Mouse (Mus musculus) midbrain, embryonic 11.5 days (tissue): Measurements from ENCODE around the gene Eml3. TPM values are rescaled to one million over a fixed set of nuclear protein-coding genes. Genes with fewer than 3 reads are reported as not detected.

Source experiments
- ATAC-seq: fragments of 200-750 bp; cut with Nextera tagmentation; 2 replicates; pipeline ENCODE4 v1.8.0; 2017; ENCODE audit warnings: moderate TSS enrichment, moderate library complexity; ENCODE audit not compliant: low FRiP score
- DNase-seq: peaks from one replicate; pipeline ENCODE4 v3.0.0; 2015; ENCODE audit warnings: low spot score; ENCODE audit errors: missing footprints
- H3K27ac ChIP-seq: fragments of 300-500 bp; sonication (generic); 2 replicates; pipeline ENCODE4 v1.5.1; 2014; ENCODE audit warnings: low read depth, low read length
- H3K27me3 ChIP-seq: fragments of 300-500 bp; sonication (generic); 2 replicates; pipeline ENCODE4 v1.6.1; 2014; ENCODE audit warnings: mild to moderate bottlenecking, low read length, moderate library complexity, mixed read lengths; ENCODE audit not compliant: control insufficient read depth, insufficient read depth
- H3K36me3 ChIP-seq: fragments of 300-500 bp; sonication (generic); 2 replicates; pipeline ENCODE4 v1.6.1; 2014; ENCODE audit warnings: mild to moderate bottlenecking, low read length, moderate library complexity, mixed read lengths; ENCODE audit not compliant: control insufficient read depth, insufficient read depth
- H3K4me1 ChIP-seq: fragments of 300-500 bp; sonication (generic); 2 replicates; pipeline ENCODE4 v1.6.1; 2014; ENCODE audit warnings: low read length; ENCODE audit not compliant: control insufficient read depth, insufficient read depth
- H3K4me2 ChIP-seq: fragments of 300-500 bp; sonication (generic); 2 replicates; pipeline ENCODE4 v1.6.1; 2014; ENCODE audit warnings: mild to moderate bottlenecking, moderate library complexity
- H3K4me3 ChIP-seq: fragments of 300-500 bp; sonication (generic); 2 replicates; pipeline ENCODE4 v1.5.1; 2014; ENCODE audit warnings: low read depth, low read length
- H3K9ac ChIP-seq: fragments of 300-500 bp; sonication (generic); 2 replicates; pipeline ENCODE4 v1.6.1; 2014; ENCODE audit warnings: low read length
- H3K9me3 ChIP-seq: fragments of 300-500 bp; sonication (generic); 2 replicates; pipeline ENCODE4 v1.6.1; 2016; ENCODE audit warnings: low read length; ENCODE audit not compliant: control insufficient read depth
- WGBS: fragments of 180-500 bp; shearing (Covaris S2); extraction: QIAGEN DNeasy Blood & Tissue Kit; methylation state at CpG from one replicate; pipeline ENCODE4 v1.1.7; 2014; 5-methylcytosine and 5-hydroxymethylcytosine counted together
- polyA plus RNA-seq: library from polyadenylated mRNA; unstranded; fragments of >200 nt; fragmentation: Nextera tagmentation; extraction: Ambion mirVana; gene quantifications from 2 replicates; pipeline ENCODE4 v1.2.1, GENCODE M21; 2014

The Eml3 gene
- polyA plus RNA-seq, 1 experiment from 2014 or later: 8.2 TPM

GRCm38 (mm10) chr19:8927891-8928525 lies 1.3 kb upstream of the Eml3 start:
- no peak for DNase-seq
- 87% methylated on average over 12 of the region's 12 CpGs for WGBS
- Histone ChIP-seq H3K9ac (no peak overlapping the region), H3K36me3 (no peaks in the 10 kb centered on the region; the same call in 1 of the 2 replicates), H3K4me3 (no peak overlapping the region), H3K27ac (no peak overlapping the region), H3K4me1 (peaks cover 13% of the 10 kb centered on the region), H3K9me3 (no peaks in the 10 kb centered on the region), H3K4me2 (no peak overlapping the region), H3K27me3 (no peaks in the 10 kb centered on the region)
- no peak for ATAC-seq

- H3K4me2 ChIP-seq: peak overlapping the region; percentile 81
- H3K27ac ChIP-seq: no peak overlapping the region
- peak overlapping the region; percentile 79; the same call in 1 of the 2 replicates for H3K9ac ChIP-seq
- H3K9me3 ChIP-seq: no peaks in the 10 kb centered on the region
- peaks cover 13% of the 10 kb centered on the region for H3K4me1 ChIP-seq
- H3K36me3 ChIP-seq: no peaks in the 10 kb centered on the region; the same call in 1 of the 2 replicates
- no peaks in the 10 kb centered on the region for H3K27me3 ChIP-seq
- 17% methylated on average over 16 of the region's 16 CpGs for WGBS
- ATAC-seq (peak; percentile 36), DNase-seq (no peak)
- peak overlapping the region; percentile 66 for H3K4me3 ChIP-seq
These were observed 596 bp upstream of the Eml3 start for GRCm38 (mm10) chr19:8928689-8929223.

GRCm38 (mm10) chr19:8930117-8930516 lies 765 bp downstream of the Eml3 start:
- peak; percentile 90 for DNase-seq
- Histone ChIP-seq H3K4me3 (peak overlapping the region; percentile 66), H3K9ac (peak overlapping the region; percentile 79), H3K27ac (no peak overlapping the region), H3K36me3 (no peaks in the 10 kb centered on the region; the same call in 1 of the 2 replicates), H3K4me2 (peak overlapping the region; percentile 81), H3K9me3 (no peaks in the 10 kb centered on the region), H3K27me3 (no peaks in the 10 kb centered on the region), H3K4me1 (peaks cover 13% of the 10 kb centered on the region)
- 19% methylated on average over 11 of the region's 11 CpGs for WGBS
- no peak for ATAC-seq

DNA sequence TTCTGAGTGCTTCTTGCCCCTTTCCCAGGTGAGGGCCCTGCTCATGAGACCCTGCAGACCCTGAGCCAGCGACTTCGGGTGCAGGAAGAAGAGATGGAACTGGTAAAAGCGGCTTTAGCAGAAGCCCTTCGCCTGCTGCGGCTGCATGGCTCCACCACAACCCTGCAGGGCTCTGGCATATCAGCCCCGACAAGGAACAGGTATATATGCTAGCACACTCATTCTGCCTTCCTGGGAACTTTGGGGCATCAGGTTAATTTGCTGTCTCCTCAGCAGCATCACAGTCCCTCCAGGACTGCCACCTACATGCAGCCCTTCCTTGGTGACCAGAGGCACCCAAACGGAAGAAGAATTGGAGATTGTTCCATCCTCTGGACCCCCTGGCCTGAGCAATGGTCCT lies 1.4 kb downstream of the Eml3 start:
- H3K27ac ChIP-seq: no peak overlapping the region
- no peaks in the 10 kb centered on the region; the same call in 1 of the 2 replicates for H3K36me3 ChIP-seq
- peak overlapping the region; percentile 14; the same call in 1 of the 2 replicates for H3K9ac ChIP-seq
- peaks cover 13% of the 10 kb centered on the region for H3K4me1 ChIP-seq
- 84% methylated on average over 7 of the region's 7 CpGs for WGBS
- no peaks in the 10 kb centered on the region for H3K9me3 ChIP-seq
- no peaks in the 10 kb centered on the region for H3K27me3 ChIP-seq
- no peak overlapping the region; the same call in 1 of the 2 replicates for H3K4me3 ChIP-seq
- ATAC-seq: no peak
- DNase-seq: no peak
- H3K4me2 ChIP-seq: peak overlapping the region; percentile 81

DNA sequence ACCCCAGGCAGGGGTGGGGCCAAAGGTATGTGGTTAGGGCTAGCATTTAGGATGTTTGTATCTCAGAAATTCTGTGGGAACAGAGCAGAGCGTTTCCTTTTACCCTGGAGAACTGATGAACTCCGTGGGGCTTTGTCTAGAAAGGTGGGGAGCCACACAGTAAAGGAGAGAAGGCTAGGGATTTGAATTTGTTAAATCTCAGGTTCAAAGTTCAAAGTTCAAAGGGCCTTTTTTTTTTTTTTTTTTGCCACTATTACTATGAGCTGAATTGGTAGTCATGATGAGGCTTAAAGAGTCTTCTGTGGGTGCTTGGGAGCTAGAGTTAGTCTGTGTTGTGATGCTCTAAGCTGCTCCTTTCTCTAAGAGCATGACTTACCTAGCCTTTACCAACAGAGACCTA lies 7.4 kb downstream of the Eml3 start:
- no peaks in the 10 kb centered on the region for H3K9me3 ChIP-seq
- H3K4me1 ChIP-seq: peaks cover 5% of the 10 kb centered on the region
- H3K4me3 ChIP-seq: no peak overlapping the region
- H3K36me3 ChIP-seq: no peaks in the 10 kb centered on the region
- H3K9ac ChIP-seq: no peak overlapping the region
- no peak for ATAC-seq
- no peaks in the 10 kb centered on the region for H3K27me3 ChIP-seq
- H3K4me2 ChIP-seq: no peak overlapping the region
- peak; percentile 61 for DNase-seq
- 69% methylated on average over 2 of the region's 2 CpGs for WGBS
- no peak overlapping the region for H3K27ac ChIP-seq

- H3K4me3 ChIP-seq: peak overlapping the region; percentile 98; the same call in 1 of the 2 replicates
- no peak overlapping the region for H3K27ac ChIP-seq
- H3K36me3 ChIP-seq: peaks cover 5% of the 10 kb centered on the region; the same call in 1 of the 2 replicates
- peaks cover 15% of the 10 kb centered on the region for H3K4me1 ChIP-seq
- ATAC-seq (peak; percentile 0), DNase-seq (no peak)
- peak overlapping the region; percentile 73; the same call in 1 of the 2 replicates for H3K4me2 ChIP-seq
- H3K9ac ChIP-seq: peak overlapping the region; percentile 95
- WGBS: 82% methylated on average over 15 of the region's 15 CpGs
- H3K9me3 ChIP-seq: no peaks in the 10 kb centered on the region
- H3K27me3 ChIP-seq: no peaks in the 10 kb centered on the region
These were observed 11.3 kb downstream of the Eml3 start for GRCm38 (mm10) chr19:8940526-8941133.

DNA sequence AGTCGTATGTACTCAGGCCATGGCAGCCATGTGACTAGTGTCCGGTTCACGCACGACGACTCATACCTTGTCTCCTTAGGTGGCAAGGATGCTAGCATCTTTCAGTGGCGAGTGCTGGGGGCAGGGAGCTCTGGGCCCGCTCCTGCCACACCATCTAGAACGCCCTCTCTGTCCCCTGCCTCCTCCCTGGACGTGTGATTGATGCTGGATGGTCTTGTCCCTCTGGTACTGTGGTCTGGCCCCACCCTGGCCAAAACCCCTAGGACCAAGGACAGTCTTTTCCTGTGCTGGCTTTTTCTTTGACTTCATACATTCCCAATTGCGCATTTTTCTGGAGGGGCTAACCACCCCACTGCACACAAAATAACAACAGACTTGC lies 11.8 kb downstream of the Eml3 start:
- WGBS: 31% methylated on average over 10 of the region's 10 CpGs
- peaks cover 6% of the 10 kb centered on the region; the same call in 1 of the 2 replicates for H3K36me3 ChIP-seq
- peak; percentile 91 for DNase-seq

DNA sequence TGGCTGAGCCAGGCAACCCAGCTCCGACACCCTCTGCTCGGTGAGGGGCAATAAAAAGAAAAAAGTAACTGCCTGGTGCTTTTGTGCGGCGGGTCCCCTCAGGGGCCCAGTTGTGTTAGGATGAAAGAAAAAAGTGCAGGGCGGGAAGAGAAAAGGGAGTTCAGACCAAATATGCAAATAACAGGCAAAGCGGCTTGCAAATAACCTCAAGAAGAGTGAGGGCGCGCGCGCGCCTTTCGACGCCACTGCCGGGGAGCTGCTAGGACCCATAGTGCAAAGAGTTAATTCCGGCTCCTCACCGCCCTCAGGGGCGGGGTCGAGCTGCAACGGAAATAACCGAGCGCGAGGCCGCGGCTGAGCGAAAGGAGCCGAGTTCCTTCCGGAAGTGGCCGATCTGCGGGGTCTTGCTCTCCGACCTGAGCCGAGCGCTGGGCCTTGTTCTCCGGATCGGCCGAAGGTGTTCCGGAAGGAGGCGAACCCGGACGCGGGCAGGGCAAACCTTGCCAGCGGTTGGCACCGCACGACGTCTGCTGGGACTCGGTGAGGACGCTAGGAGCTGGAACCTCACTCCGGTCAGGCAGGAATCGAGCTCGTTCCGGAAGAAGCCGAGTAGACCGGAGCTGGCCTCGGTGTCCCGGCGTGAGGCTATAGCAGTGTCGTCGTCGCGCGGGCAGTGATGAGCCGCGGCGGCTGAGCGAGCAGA lies 12.3 kb downstream of the Eml3 start, which contains the start of gene Mta2:
Mta2 (plus strand) TSS at position 361 of the 703 bp plus-strand sequence.
- DNase-seq: peak; percentile 100
- H3K9me3 ChIP-seq: no peaks in the 10 kb centered on the region
- peak; percentile 96 for ATAC-seq
- H3K4me1 ChIP-seq: peaks cover 15% of the 10 kb centered on the region
- H3K4me2 ChIP-seq: peak within 1 kb of the TSS; percentile 73
- H3K4me3 ChIP-seq: peak within 1 kb of the TSS; percentile 98
- peak within 1 kb of the TSS; percentile 95 for H3K27ac ChIP-seq
- H3K9ac ChIP-seq: peak within 1 kb of the TSS; percentile 95
- under 1% methylated on average over 64 of the region's 64 CpGs for WGBS
- H3K27me3 ChIP-seq: no peaks in the 10 kb centered on the region
- peaks cover 10% of the 10 kb centered on the region for H3K36me3 ChIP-seq

More for the DNA sequence above, 11.8 kb downstream of the Eml3 start:
- Histone ChIP-seq H3K4me1 (peaks cover 15% of the 10 kb centered on the region), H3K4me2 (peak overlapping the region; percentile 73), H3K27me3 (no peaks in the 10 kb centered on the region), H3K9me3 (no peaks in the 10 kb centered on the region), H3K9ac (peak overlapping the region; percentile 95), H3K4me3 (peak overlapping the region; percentile 98), H3K27ac (peak overlapping the region; percentile 67)
- ATAC-seq: peak; percentile 45
